Mouse (Mus musculus): ENCODE data around the gene Zfp383.
A peak's percentile ranks its signal among the peaks of the same experiment; 100 is the strongest.
"Not testable (repeated sequence)": the region's sequence is repeated elsewhere in the genome, so short reads cannot be mapped to it uniquely, and the experiment has no call there.

Gene Zfp383

DNA sequence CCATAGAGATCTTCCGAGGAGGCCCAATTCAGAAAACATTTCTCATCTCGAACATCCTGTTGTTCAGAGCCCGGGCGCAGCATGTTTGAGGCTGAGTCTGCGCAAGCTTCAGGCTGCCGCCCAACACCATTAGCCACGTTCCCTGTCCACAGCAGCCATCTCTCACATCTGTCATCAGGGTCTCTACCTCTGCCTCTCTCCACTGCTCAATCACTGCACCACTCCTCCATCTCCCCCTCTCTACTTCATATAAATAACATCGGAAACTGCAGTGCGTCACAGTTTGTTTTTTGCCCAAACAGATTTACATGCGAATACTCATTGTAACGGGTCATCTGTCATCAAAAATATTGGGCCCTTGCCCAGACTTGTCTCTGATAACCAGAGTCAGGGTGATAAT is 33.0 kb downstream of the Zfp383 start:
- no peak for DNase-seq (ENCODE audit: low spot score in 2 of 2)

DNA sequence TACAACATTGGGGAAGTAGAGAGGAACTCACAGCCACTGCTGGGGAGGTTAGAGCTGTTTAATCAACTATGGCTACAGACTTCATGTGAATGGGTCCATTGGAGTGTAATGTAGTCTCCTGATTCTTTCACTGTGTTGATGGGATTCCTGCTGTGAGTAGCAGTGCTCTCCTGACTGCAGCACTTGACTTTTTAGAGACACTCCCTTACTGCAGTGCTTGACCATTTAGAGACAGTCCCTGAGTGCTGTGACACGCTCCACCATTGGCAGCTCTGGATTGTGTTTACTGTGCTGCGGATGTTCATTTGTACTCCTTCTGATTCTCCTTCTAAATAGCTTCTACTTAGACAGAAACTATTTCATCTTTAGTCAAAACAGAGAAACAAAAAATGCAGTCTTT is 34.7 kb downstream of the Zfp383 start:
- no peak for DNase-seq (ENCODE audit: low spot score in 2 of 2)

DNA sequence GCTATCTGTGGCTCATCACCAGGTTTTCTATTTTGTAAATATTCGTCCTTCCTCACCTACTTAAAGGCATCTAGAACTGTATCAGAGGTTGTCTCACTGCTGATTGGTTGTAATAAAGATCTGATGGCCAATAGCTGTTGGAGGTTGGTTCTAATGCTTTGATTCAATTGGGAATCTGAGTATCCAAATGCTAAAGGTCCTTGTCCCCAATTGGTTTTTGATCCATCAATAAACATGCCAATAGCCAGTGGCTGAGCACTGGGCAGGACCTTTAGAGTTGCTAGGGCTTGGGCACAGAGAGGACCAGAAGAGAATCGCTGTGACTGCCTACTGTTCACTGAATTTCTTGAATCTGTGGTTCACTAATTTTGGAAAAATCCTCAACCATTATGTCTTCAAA is 35.7 kb downstream of the Zfp383 start:
- no peak for DNase-seq (ENCODE audit: low spot score in 2 of 2)

DNA sequence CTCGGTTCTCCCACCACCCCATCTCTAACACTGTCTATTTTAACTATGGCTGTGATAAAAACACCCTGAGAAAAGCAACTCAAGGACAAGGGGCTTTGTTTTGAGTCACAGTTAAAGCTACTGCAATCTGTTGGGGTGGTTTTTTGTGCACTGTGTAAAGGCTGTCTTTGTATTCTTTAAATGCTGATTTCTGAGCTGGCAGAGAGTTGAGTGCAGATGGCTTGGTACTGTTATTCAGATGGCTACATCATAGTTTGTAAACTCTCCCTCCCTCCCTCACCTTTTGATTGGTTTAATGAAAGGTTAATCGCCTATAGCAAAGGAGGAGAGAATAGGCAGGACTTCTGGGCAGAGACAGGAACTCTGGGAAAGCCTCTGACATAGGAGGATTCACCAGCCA is 36.2 kb downstream of the Zfp383 start:
- no peak for DNase-seq (ENCODE audit: low spot score in 2 of 2)

- DNase-seq (ENCODE audit: low spot score in 2 of 2) = no peak
Measured at GRCm38 (mm10) chr7:29953086-29953485, 45.1 kb downstream of the Zfp383 start.

DNA sequence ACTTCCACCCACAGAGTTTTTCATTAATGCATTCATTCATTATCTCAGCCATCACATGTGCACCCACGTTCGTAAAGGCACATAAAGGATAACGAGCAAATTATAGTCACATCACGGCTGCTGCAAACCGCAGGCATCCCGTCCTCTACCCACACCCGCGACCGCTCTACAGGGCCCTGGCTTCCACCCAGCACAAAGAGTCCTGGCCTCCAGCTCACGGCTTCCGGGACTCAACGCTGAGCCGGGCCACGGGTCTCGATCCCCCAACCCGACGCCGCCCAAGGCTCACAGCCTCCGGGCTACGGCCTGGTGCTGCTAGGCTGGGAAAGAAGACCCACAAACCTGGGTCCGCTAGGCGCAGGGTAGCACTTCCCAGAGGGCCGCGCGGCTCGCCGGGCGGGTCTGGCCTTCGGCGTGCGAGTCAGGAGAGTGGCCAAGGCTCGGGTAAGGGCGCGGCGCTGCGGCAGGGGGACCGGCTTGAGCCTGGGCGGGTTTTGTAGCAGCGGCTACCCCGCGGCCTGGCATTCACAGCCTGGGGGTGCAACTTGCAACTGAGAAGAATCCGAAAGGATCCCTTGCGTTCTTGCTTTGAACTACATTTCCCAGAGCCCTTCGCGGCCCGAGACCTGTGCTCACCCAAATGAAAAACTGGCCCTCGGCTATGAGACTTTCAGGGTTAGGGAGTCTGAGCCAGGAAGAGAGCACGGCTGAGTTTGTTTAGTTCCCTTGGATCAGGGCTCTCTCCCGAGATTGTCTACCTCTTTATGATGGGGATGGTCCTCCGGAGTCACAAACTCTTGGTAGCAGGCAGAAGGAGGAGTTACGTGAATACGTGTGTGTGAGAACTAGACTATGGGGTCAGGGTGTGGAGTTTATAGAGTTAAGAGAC is 45.7 kb downstream of the Zfp383 start, which contains the start of gene Zfp74:
TSS of gene Zfp74 (minus strand) at position 577 of the 889 bp plus-strand sequence.
- DNase-seq (ENCODE audit: low spot score in 2 of 2) = peak; percentile 62 to 74

- DNase-seq (ENCODE audit: low spot score in 2 of 2) = no peak
Measured at GRCm38 (mm10) chr7:29954731-29955130, 46.7 kb downstream of the Zfp383 start.

DNA sequence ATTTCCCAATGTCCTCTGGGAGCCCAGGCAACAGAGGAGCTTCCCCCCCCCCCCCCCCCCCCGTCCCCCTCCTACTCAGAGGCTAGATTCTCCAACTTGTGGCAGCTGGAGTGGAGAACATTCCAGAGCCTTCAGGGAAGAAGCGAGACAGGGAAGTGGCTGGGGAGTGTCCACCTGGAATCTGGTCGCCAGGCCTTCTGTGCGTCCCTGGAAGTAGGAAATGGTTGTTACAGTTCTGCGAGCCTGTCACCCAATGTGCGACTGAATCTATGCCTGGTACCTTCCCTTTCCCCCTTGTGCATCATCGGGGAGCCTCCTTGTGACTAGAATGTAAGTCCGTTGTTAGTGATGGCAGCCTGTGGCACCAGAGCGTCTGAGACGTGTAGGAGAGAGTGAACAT is 48.2 kb downstream of the Zfp383 start:
- DNase-seq (ENCODE audit: low spot score in 2 of 2) = no peak

DNA sequence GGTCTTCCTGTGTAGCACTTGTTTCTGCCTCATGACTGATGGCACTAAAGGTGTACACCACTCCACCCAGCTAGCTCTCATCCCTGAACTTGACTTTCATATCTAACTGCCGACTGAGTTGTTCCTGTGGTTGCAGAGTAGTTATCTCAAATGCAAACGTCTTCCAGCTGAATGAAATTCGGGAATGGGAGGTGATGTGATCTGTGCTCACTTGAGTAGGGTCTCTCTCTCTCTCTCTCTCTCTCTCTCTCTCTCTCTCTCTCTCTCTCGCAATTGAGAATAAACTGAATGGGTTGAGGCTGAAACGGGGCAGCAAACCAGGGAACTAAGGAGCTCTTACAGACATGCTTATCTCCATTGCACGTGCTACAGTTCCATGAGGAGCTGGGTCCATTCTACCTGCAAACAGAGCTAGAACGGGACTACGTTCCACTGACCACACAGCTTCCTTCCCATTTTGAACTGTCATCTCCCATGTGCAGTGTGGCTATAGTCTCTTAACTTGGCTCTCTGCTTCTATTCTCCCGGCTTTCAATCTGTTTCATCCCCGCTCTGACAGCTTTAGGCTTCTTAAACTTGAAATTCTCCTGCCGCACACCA is 50.2 kb downstream of the Zfp383 start:
- no peak for DNase-seq (ENCODE audit: low spot score in 2 of 2)

GRCm38 (mm10) chr7:29959004-29959403 is 51.0 kb downstream of the Zfp383 start:
- DNase-seq (ENCODE audit: low spot score in 2 of 2) = no peak

- not testable (repeated sequence) for DNase-seq (ENCODE audit: low spot score in 2 of 2)
Measured at GRCm38 (mm10) chr7:29965115-29965810, 57.2 kb downstream of the Zfp383 start.

Data from frontal cortex, postnatal 25 days (tissue).